ENCODE assay signal across 16 mouse cellular contexts in the genomic region with DNA sequence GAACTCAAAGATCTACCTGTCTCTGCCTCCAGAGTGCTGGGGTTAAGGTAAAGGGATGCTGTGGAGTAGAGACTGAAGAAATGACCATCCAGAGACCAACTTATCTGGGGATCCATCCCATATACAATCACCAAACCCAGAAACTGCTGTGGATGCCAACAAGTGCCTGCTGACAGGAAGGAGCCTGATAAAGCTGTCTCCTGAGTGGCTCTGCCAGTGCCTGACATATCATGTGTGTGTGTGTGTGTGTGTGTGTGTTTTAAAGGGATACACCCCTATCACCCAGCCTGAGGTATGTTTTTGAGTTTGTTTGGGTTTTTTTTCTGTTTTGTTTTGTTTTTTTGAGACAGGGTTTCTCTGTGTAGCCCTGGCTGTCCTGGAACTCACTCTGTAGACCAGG. TPM values are rescaled to one million over a fixed set of nuclear protein-coding genes. Genes with fewer than 3 reads are reported as not detected.
"Had no signal": no experiment of that assay in that cellular context is flagged by ENCODE, and none has a peak within 500 bp of the region (broad histone marks: within the 10 kb centered on the region; RNA-seq: fewer than 3 reads in every experiment).

No protein-coding gene starts in this region.

- H3K4me3 ChIP-seq: limb, embryonic 10.5 days; lung, embryonic 15.5 days; myocyte; neural tube, embryonic 15.5 days had no signal

- H3K4me2 ChIP-seq: lung, embryonic 15.5 days; neural tube, embryonic 15.5 days had no signal

- H3K9me3 ChIP-seq: limb, embryonic 10.5 days; lung, embryonic 15.5 days; neural tube, embryonic 15.5 days had no signal

- H3K27ac ChIP-seq: limb, embryonic 10.5 days; lung, embryonic 15.5 days; macrophage; neural tube, embryonic 15.5 days; stomach, postnatal 0 days had no signal

- H3K9ac ChIP-seq: lung, embryonic 15.5 days; neural tube, embryonic 15.5 days had no signal

- H3K27me3 ChIP-seq: lung, embryonic 15.5 days; neural tube, embryonic 15.5 days had no signal

- DNase-seq: kidney, adult 9 months; kidney, postnatal 14 days; lung, postnatal 14 days; midbrain, embryonic 14.5 days; right cerebral cortex, adult 18-20 months; right cerebral cortex, postnatal 25 days; thymus, postnatal 14 days had no signal

- H3K36me3 ChIP-seq: limb, embryonic 10.5 days; lung, embryonic 15.5 days; neural tube, embryonic 15.5 days had no signal

RNA-seq across cellular contexts. Expression of a gene that starts 10.0 kb away (rescaled TPM):
- total RNA-seq: layer of hippocampus, postnatal 14 days; left cerebral cortex, adult 18-20 months; left cerebral cortex, postnatal 10 days had no signal
- polyA plus RNA-seq: midbrain, embryonic 14.5 days had no signal

RNA-seq across cellular contexts. Expression of a gene that starts 21.8 kb away (rescaled TPM):
- polyA plus RNA-seq: macrophage had no signal
